Mouse (Mus musculus) forelimb bud, embryonic 11.5 days (tissue): ENCODE measurements at regions not wholly inside any gene's neighbourhood (a gene's known extent, or its start where the extent isn't known, plus 50 kb on each side); places are given as distances from the start of the nearest gene placed in this dataset.
"Not testable (repeated sequence)": the region's sequence is repeated elsewhere in the genome, so short reads cannot be mapped to it uniquely, and the experiment has no call there.

Experiments
- DNase-seq: peaks from one replicate; pipeline ENCODE4 v3.0.0-alpha.2; 2012; ENCODE audit warnings: low read depth, low spot score

- DNase-seq = not testable (repeated sequence)
These were observed 464.8 kb downstream of the Adam6a start for GRCm38 (mm10) chr12:114008491-114008890.

DNA sequence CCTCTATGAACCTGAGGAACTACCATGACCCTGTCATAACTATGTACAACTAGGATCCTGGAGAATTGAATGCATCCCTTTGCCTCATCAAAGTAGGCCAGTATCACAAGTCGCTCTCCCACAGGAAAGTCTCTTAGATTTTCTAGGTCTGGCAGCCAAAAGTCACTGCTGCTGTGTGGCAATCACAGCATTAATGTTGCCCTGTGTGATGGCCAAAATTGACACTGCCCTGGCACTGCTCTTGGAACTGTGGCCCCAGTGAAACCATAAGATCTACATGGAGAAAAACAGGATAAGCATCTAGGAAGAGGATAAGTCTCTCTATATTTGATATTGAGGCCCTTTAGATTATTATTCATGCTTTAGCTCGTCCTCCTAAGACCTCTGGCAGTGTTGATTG, 465.7 kb downstream of the Adam6a start:
- DNase-seq = no peak

- DNase-seq = peak; percentile 9
These were observed 469.2 kb downstream of the Adam6a start for GRCm38 (mm10) chr12:114012860-114013259.

- DNase-seq = not testable (repeated sequence)
These were observed 493.3 kb downstream of the Adam6a start for GRCm38 (mm10) chr12:114037011-114037410.

DNA sequence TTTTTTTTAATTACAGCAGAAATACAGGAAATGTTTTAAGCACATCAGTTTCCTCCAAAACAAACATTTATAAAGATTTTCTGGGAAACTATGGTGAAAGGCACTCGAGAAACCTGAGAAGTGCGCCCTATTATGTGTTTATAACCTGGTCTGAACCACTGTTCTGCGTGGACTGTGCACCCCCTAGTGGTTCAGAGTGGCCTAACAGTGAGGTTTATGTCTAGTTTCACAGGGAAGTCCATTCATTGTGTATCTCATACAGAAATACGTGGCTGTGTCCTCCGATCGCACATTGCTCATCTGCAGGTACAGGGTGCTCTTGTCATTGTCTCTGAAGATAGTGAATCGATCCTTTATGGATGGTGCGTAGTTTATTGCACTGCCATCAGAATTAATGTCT, 504.3 kb downstream of the Adam6a start:
- not testable (repeated sequence) for DNase-seq

GRCm38 (mm10) chr12:114053341-114053740, 509.6 kb downstream of the Adam6a start:
- DNase-seq = no peak

- no peak for DNase-seq
These were observed 515.9 kb downstream of the Adam6a start for GRCm38 (mm10) chr12:114059615-114060014.

GRCm38 (mm10) chr12:114067166-114067565, 523.5 kb downstream of the Adam6a start:
- DNase-seq = no peak

GRCm38 (mm10) chr12:114108731-114109130, 565.0 kb downstream of the Adam6a start:
- DNase-seq = not testable (repeated sequence)

DNA sequence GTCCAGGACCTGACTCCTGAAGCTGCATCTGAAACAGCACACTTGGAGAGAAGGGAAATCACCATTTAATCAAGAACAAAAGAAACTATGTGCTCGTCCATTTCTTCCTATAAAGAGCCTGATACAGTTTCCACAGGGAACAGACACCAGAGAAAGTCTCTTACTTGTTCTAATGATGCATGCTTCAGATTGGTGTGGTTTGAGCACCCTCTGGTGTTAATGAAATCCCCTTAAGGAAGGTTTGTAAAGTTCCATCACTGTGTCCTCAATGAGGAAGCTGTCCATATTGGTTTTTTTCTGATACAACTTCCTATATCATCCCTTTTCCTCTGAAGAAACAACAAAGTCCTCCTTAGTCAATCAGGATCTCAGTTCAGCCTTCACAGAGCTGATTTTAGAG, 591.2 kb downstream of the Adam6a start:
- DNase-seq = no peak

- DNase-seq = no peak
These were observed 605.1 kb downstream of the Adam6a start for GRCm38 (mm10) chr12:114148779-114149178.

- DNase-seq = no peak
These were observed 628.6 kb downstream of the Adam6a start for GRCm38 (mm10) chr12:114172305-114172704.

- no peak for DNase-seq
These were observed 655.8 kb downstream of the Adam6a start for GRCm38 (mm10) chr12:114199521-114199920.

DNA sequence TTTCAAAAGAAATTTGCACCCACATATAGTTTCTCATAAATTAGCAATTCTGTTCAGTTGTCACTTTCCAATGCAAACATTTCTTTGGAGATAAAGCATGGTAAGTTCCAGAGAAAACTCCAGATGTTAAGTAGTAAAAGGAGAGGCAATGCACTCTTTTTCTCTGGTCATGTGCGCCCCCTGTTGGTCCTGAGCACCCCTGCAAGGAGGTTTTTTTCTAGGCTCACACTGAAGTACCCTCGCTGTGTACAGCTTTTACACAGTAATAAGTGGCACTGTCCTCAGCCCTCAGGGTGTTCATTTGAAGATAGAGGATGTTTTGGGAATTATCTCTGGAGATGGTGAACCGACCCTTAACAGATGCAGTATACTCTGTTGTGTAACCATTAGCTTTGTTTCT, 678.8 kb downstream of the Adam6a start:
- no peak for DNase-seq
